Mouse (Mus musculus) adrenal gland, adult 18-20 months (tissue): ENCODE data around the gene Zxdc. TPM values are rescaled to one million over a fixed set of nuclear protein-coding genes. Genes with fewer than 3 reads are reported as not detected.

Source experiments
- DNase-seq, 2 experiments: peaks; one replicate each; pipeline ENCODE4 v3.0.0; 2021 to 2022; ENCODE audit warnings: low spot score in 2 of 2
- total RNA-seq, 2 experiments: library from RNA; stranded (reverse); gene quantifications; 1 replicate in 1 of 2; 2 replicates in 1 of 2; pipeline ENCODE4 v1.2.3; 2021

The Zxdc gene
- total RNA-seq, 2 experiments from 2014 or later: 33.0 to 43.5 TPM

DNA sequence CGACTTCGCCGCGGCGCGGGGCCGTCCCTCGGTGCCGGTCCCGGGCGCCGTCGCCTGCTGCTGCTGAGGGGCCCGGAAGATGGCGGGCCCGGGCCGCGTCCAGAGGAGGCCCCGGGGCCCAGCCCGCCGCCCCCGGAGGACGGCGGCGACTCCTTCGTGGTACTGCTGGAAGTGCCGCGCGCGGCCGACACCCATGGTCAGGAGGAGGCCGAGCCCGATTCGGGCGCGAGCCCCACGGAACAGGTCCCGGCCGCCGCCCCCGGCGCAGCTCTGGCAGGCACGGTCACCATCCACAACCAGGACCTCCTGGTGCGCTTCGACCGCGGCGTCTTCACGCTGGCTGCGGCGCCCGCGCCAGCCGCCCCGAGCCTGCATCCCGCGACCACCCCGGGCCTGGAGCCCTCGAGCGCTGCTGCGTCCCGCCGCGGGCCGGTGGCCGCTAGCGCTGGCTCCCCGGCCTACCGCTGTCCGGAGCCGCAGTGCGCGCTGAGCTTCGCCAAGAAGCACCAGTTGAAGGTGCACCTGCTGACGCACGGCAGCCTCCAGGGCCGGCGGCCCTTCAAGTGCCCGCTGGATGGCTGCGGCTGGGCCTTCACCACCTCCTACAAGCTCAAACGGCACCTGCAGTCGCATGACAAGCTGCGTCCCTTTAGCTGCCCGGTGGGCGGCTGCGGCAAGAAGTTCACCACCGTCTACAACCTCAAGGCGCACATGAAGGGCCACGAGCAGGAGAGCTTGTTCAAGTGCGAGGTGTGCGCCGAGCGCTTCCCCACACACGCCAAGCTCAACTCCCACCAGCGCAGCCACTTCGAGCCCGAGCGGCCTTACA is 647 bp downstream of the Zxdc start:
- DNase-seq: peak; percentile 44 to 46

DNA sequence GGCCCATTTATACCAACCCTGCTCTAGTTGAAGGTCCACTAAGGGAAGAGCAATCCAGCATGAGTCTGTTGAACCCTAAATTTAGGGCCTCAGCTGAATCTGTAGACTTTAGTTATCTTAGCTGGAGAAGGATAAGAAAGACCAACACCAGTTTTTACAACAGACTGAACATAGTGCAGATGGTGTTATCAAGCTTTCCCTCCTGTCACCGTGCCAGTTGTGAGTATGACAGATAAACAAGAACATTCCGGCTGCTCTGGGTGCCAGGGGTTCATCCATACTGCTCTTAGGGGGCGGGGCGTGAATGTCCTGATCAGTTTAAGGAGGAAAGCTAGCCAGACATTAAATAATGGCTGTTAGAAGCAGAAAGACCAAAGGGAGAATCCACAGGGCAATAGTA is 5.4 kb downstream of the Zxdc start:
- no peak for DNase-seq

DNA sequence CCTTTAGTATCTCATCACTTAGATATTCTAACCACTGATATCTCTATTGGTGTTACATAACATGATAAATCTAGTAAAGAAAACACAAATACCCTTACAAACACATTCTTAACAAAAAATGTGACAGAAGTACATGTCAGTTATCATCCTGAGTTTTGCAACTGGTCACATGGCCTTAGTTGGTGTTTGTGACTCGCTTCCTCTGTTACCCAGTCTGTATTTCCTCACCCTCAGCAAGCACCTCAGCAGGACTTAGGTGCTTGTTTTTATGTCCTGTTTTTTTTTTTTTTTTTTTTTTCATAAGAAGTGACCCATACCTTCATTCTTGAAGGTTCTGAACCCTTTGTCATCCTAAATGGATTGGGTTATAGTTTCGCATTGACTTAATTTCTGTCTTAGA is 8.4 kb downstream of the Zxdc start:
- DNase-seq: no peak

DNA sequence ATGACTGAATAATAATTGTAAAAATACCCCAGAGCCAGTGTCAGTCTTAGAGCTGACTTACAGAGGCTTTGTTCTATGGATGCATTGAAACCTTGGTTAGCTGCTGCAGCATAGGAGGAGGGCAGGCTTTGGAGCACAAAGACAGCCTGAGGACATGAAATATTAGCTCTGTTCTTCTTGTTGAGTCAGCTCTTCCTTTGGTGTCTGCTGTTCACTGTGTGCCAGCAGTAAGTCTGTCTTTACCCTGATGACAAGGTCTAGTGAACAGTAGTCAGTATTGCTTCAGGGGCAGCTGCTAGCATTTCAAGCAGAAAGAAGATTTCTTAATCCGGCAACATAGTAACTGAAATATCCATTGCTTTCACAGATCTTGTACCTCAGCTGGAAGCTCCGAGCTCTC is 12.2 kb downstream of the Zxdc start:
- DNase-seq: no peak

GRCm38 (mm10) chr6:90390629-90391028 is 21.3 kb downstream of the Zxdc start:
- no peak for DNase-seq

DNA sequence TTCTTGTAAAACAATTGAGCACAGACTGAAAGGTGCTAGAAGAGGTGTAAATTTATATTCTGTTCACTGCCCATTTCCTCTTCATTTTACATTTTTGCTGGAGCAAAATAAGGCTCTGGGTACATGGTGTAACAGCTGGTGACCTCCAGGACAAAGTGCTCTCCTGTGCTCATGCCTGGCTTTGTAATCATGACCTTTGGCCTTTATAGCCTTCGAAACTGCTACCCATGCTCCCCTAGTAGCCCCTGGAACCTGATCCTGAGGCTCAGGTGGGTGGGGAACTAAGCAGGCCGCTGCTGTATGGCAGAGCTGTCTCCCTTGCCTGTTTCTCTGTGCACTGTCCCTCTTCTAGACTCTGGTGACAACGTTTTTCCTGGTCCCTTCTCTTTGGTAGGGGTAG is 24.7 kb downstream of the Zxdc start:
- no peak for DNase-seq

- DNase-seq: no peak
Observed at GRCm38 (mm10) chr6:90395751-90396150, 26.5 kb downstream of the Zxdc start.

DNA sequence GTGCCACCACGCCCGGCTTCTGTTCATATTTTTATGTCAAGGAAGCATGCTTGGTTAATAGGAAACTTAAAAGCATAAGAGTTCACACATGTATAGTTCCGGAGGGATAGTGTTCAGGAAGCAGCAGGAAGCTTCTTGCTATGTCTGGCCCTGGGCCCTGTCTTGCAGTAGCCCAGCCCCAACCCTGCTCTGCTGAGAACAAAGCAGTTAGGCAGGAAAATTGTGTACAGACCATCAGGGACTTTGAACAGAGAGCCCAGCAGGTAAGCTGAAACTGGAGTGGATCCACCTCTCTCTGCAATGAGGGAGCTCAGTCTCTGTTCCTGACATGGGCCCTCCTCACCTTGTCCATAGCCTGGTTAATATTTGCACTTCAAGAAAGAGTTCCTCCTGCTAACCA is 28.0 kb downstream of the Zxdc start:
- no peak for DNase-seq

GRCm38 (mm10) chr6:90408632-90409031 is 39.3 kb downstream of the Zxdc start:
- no peak for DNase-seq

DNA sequence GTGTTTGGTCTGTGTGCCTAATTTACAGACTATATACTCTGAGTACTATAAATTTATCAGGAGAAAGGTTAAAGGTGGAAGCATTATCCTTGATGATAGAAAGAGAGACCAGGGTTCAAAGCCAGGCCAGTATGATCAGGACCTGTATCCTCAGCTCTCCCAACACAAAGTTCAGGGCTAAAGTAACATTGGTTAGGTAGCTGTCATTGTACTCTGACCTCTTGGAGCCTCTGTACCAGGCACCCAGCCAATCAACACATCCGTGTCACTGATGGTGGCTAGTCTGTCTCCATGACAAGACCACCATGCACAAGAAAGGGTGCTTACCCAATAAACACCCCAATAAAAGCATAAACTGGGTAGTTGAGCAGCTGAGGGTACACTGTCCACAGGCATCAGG is 41.7 kb downstream of the Zxdc start:
- no peak for DNase-seq

GRCm38 (mm10) chr6:90411926-90412325 is 42.6 kb downstream of the Zxdc start:
- DNase-seq: peak; percentile 15 to 33

DNA sequence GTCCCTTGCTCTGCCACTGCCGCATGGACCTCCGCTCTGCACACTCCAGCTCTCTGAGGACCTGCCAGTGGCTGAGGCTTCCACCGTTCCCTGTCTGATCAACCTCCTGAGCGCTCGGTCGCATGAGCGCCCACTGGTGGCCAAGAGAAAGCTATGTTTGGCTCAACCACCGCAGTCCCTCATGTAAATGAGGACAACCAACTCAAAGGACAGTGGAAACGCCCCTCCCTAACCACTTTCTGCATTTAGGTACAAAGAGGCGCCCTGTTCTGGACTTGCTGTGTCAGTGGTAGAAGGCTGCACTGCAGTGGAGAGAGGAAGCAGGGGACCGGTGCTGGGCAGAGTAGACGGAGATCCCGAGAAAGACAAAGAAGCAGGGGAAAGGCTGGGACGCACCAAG is 53.3 kb downstream of the Zxdc start:
- DNase-seq: peak; percentile 67 to 76

GRCm38 (mm10) chr6:90425361-90425760 is 56.1 kb downstream of the Zxdc start:
- DNase-seq: no peak

DNA sequence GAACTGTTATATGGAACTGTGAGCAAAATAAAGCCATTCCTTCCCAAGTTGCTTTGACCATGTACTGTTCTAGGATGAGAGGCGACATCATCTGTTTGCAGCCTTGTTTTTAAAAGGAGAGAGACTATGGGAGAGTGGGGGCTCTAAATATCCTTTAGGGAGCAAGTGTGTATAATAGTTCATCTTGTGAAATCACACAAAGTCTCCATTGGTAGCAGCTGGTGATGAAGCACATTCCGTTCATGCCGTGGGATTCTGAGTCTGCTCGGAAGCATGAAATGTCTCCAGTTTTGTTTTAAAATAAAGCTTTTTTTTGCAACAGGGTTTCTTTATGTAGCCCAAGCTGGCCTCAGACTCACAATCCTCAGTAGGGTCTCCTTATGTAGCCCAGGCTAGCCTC is 56.7 kb downstream of the Zxdc start:
- no peak for DNase-seq

GRCm38 (mm10) chr6:90428380-90428974 is 59.2 kb downstream of the Zxdc start, which contains the start of gene Cfap100:
Gene Cfap100 (minus strand): TSS chr6:90428797.
- peak; percentile 65 to 76 for DNase-seq

DNA sequence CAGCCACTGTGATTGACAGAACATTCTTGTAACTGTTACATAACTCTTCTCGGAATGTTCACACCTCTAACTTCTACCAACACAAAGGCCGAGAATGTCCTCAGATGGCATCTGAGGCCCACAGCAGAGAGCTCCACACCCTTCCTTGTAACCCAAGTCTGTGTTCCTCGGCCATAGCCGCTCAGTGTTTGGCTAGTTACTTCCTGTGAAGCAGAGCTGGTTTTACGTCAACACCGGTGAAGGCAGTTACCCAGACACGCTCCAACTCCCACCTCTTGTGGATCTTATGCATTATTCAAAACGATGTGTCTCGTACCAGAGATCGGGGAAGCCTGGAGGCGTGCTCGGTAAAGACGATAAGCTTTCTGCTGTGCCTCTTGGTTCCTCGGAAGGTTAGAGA is 60.6 kb downstream of the Zxdc start:
- DNase-seq: no peak

GRCm38 (mm10) chr6:90431487-90431886 is 62.2 kb downstream of the Zxdc start:
- no peak for DNase-seq

DNA sequence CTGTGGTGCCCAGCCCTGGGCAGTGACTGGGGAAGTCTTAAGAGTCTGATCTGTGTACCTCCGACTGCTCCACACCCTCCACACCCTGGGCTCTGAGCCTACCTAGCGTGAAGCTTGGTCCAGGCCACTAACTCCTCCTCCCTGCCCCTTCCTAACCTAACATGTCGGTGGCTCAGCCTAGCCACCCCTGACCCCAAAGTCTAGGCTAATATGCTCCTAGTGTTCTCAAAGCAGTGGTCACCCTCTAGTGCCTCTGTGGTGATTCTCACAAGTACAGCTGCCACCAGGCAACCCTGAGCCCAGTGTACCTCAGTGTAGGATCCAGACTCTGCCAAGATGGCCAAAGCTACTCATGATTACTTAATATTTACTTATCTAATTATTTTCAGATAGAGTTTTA is 65.4 kb downstream of the Zxdc start:
- no peak for DNase-seq

DNA sequence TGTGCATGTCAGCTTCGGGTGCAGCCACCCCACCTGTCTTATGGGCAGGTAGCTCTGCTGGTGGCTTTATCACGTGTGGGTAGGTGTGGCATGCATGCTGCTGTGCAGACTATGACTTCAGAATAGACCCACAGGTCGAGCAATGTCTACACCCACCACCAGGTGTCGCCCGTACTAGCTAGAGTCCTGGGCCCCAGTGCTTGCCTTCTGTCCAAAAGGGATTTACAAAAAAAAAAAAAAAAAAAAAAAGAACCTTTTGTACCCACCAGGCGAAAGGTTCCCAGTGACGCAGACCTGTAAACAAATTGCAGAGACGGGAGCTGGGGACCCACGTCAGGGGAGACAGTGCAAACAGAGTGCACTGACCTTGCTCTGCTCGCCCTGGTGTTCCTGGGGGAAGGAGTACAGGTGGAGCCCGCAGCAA is 65.9 kb downstream of the Zxdc start:
- DNase-seq: peak; percentile 80 to 85

GRCm38 (mm10) chr6:90436192-90436907 is 67.1 kb downstream of the Zxdc start:
- DNase-seq: no peak

DNA sequence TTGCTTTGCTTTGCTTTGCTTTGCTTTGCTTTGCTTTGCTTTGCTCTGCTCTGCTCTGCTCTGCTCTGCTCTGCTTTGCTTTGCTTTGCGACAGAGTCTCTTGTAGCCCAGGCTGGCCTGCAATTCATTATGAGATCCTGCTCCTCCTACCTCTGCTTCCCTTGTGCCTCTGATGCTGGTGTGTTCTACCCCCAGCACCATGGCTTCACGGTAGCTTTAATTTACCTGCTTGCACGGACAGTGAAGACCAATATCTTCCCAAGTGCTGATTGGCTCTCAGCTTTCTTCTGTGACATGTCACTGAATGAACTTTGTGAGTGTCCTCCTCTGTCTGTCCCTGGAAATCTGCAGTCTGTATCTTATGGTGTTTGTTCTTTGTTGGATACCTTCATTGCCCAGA is 67.7 kb downstream of the Zxdc start:
- no peak for DNase-seq

DNA sequence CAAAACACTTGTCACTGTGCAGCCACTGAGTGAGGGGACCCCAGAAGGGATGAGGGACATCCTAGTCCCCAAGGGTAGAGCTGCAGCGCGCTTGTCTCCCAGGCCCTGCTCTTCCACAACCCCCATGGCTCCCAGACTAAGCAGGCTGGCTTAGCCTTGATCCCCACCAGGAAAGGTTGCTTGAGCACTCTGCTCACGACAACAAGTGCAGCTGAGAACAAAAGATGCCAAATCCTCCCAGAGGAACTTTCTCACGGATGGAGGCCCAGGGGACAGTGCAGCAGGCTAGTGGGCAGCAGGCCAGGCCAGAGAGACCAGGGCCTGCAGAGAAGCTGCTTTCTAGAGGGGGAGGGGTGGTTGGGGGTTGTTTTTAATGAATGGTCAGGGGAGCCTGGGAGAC is 77.6 kb downstream of the Zxdc start:
- no peak for DNase-seq
